Mouse (Mus musculus): ENCODE data around the gene Socs2.
A peak's percentile ranks its signal among the peaks of the same experiment; 100 is the strongest.

Gene Socs2

GRCm38 (mm10) chr10:95416685-95417495 lies at the start of gene Socs2:
Gene Socs2, minus strand, starts transcription at chr10:95417180.
- no peak for DNase-seq (ENCODE audit: extremely low read depth, low read depth, low spot score)

- no peak for DNase-seq (ENCODE audit: extremely low read depth, low read depth, low spot score)
Observed at GRCm38 (mm10) chr10:95465485-95465896, 48.5 kb upstream of the Socs2 start.

DNA sequence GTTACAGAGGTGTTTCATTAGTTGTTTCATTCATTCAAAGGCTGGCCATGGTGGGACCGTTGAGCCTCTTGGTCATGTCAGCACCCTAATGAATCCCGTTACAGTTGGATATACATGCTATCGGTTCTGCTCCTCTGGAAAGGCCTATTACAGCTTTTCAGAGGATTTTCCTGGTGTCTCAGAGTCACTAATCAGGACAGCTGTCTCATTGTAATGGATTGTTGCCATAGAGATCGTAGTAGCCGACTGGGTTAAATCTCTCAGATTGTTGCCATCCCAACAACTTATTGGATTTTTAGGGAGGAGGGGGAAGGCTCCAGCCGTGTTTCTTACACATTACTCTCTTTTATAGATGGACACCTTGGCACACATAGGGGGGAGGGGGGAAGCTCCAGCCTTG lies 47.5 kb upstream of the Socs2 start:
- DNase-seq (ENCODE audit: extremely low read depth, low read depth, low spot score), result no peak

DNA sequence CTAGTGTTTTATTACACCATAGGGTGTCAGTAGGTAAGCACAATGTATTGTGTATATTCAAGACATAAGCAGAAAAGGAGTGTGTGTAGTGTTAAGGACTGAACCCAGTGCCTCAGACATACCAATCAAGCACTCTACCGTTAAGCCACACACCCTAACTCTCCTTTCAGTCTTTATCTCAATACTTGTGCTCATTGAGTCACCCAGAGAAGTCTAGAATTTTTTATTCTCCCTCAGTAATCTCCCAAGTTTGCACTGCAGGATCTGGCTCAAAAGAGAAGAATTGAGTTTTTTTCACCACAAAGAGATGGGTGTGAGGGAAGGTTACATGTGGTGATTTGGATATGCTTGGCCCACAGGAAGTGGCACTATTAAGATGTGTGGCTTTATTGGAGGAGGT lies 45.3 kb upstream of the Socs2 start:
- DNase-seq (ENCODE audit: extremely low read depth, low read depth, low spot score), result no peak

DNA sequence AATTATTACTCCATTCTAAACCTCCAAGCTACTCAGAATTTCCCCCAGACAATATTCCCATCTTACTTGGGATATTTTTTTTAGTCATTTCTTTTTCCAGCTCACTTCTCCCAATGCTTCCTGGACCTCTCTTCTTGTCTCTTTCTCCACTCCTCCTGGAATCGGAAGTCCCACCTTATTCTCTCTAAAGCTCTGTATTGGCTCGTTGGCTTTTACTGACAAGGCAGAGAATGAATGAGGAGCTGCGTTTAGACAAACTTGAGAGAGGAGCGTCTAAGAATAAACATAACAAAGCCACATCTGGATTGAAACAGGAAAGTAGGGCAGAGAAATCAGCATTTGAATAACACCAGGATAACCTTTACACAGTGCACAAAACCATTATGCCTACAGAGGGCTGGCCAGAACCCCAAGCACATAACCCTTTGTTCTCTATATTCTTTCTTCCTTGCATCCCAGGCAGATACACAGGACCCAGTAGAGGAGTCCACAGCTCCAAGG lies 44.1 kb upstream of the Socs2 start:
- DNase-seq (ENCODE audit: extremely low read depth, low read depth, low spot score), result no peak

- DNase-seq (ENCODE audit: extremely low read depth, low read depth, low spot score), result no peak
Observed at GRCm38 (mm10) chr10:95458050-95458806, 41.2 kb upstream of the Socs2 start.

GRCm38 (mm10) chr10:95457367-95458049 lies 40.5 kb upstream of the Socs2 start:
- DNase-seq (ENCODE audit: extremely low read depth, low read depth, low spot score), result no peak

GRCm38 (mm10) chr10:95456103-95456502 lies 39.1 kb upstream of the Socs2 start:
- no peak for DNase-seq (ENCODE audit: extremely low read depth, low read depth, low spot score)

- no peak for DNase-seq (ENCODE audit: extremely low read depth, low read depth, low spot score)
Observed at GRCm38 (mm10) chr10:95453282-95453681, 36.3 kb upstream of the Socs2 start.

DNA sequence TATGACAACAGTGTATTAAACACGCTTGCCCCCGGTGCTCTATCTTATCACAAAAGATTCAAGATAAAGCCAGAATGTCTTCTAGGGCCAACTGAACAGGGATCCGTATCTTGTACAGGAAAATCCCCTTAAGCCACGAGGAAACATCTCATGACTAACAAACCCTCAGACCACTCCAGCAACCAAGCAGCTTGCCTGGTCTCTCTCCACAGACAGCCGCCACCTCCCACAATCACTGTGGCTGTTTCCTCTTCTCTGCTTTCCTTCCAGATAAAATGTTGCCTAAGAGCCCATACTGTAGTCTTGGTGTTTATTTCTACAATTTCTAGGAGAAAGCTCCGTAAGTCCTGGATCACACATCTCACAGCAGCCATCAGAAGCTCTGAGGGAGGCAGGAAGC lies 32.1 kb upstream of the Socs2 start:
- DNase-seq (ENCODE audit: extremely low read depth, low read depth, low spot score), result no peak

DNA sequence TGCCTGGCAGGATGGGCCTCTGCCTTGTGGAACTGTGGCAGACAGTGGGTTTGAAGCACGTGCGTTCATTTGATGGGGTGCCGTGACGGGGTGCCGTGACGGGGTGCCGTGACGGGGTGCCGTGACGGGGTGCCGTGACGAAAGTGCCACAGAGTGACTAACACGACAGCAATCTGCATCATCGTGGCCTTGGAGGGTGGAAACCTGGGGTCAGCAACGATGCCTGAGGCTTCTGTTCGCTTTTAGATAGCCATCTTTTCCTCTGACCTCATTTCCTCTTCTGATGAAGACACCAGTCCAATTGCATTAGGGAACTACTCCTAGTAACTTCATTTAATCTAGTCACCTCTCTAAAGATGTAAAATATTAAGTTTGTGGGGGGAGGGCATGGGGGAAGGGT lies 31.0 kb upstream of the Socs2 start:
- DNase-seq (ENCODE audit: extremely low read depth, low read depth, low spot score), result no peak

DNA sequence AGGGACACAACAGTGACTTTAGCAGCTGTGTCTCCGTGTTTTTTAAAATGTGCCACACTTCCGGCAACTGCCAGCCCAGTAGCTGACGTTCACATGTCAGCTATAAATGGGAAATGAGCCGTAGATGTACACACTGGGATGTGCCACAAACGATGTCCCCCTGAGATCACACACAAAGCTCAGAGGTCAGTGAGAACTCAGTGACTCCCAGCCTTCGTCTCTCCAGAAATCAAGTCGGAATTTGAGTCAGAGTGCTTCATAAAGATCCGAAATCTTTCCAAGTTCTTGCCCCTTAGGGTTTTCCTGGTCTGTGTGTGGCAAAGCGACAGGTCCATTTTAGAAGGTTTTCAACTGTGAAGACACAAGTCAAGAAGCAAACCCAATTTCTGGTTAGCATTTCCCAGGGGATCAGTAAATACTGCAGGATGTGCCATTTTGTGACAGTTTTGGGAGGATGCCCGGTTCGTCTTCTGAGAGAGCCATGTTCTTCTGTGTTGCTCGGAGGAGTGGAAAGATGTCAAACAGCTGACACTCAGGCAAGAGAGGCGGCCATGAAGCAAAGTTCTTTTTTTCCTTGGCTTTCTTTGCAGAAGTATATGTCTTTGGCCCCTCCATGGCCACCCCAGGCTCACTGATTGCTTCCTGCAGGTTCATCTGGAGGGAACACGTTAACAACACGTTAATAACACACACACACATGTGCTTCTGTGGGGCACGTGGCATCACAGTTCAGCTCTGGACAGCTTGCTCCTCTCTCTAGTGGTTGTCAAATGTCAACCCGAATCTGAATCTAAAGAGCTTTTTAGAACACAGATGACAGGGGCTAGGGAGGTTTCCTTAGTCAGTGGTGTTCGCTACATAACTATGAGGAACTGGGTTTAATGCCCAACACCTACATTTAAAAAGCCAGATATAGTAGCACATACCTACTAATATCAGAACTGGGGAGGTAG lies 28.4 kb upstream of the Socs2 start:
- DNase-seq (ENCODE audit: extremely low read depth, low read depth, low spot score), result no peak

- no peak for DNase-seq (ENCODE audit: extremely low read depth, low read depth, low spot score)
Observed at GRCm38 (mm10) chr10:95442334-95442733, 25.4 kb upstream of the Socs2 start.

GRCm38 (mm10) chr10:95440566-95440965 lies 23.6 kb upstream of the Socs2 start:
- DNase-seq (ENCODE audit: extremely low read depth, low read depth, low spot score), result no peak

DNA sequence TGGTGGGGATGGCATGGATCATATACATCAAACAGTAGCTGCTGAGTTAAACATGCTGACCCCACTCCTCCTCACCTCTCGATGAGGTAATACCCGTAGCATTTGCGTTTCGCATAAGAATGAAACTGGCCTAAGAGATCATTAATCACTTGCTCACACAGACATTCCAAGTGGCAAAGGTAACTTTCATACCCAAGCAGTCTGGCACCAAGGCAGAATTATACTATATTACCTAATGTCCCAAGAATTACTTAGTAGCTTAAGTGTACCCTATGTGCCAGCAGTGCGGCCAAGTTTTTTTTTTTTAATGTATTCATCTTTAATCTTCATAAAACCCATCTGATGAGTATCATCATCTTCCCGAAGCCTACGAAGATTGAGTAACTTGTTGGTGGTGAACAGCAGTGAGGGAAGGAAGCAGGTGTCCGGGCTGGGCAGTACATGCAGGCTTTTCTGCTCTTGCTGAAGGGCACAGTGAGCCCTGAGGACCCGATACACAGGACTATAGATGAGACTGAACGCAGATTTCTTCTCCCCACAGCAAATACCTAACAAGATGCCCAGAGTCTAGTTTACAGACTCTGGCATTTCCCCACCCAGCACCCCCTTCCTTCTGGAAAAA lies 22.8 kb upstream of the Socs2 start:
- DNase-seq (ENCODE audit: extremely low read depth, low read depth, low spot score), result peak; percentile 95

- DNase-seq (ENCODE audit: extremely low read depth, low read depth, low spot score), result no peak
Observed at GRCm38 (mm10) chr10:95438941-95439340, 22.0 kb upstream of the Socs2 start.

DNA sequence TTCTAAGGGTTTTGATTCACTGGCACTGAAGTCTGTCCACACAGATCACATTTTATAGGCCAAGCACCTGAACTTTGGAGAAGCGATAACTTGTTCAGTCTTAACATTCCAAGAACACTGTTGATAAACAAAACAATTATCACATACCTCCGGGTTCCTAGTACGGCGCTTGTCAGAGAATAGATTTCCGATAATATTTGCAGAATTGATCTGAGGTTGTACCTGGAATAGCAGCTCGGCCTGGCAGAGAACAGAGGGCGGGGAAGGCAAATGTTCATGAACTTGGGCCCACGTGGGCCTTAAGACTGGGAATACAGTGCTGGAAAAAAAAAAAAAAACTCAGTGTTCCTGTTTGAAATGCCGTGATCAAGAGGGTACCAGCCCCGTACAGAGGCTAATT lies 13.3 kb upstream of the Socs2 start:
- DNase-seq (ENCODE audit: extremely low read depth, low read depth, low spot score), result no peak

GRCm38 (mm10) chr10:95429111-95429510 lies 12.1 kb upstream of the Socs2 start:
- no peak for DNase-seq (ENCODE audit: extremely low read depth, low read depth, low spot score)

GRCm38 (mm10) chr10:95426207-95427115 lies 9.5 kb upstream of the Socs2 start:
- no peak for DNase-seq (ENCODE audit: extremely low read depth, low read depth, low spot score)

Data from fat pad, adult 2 months (tissue).